ENCODE assay signal across 8 mouse cellular contexts in genomic region chr7:28919815-28920214, GRCm38 (mm10). TPM values are rescaled to one million over a fixed set of nuclear protein-coding genes. Genes with fewer than 3 reads are reported as not detected.
DNase-seq lines count a peak whose midpoint lies in the region; ATAC-seq lines count a peak whose summit lies in the region.

No protein-coding gene starts in this region.

- H3K4me3 ChIP-seq in forebrain, embryonic 10.5 days, result no peak overlapping the region

- peaks cover 74% of the 10 kb centered on the region for H3K36me3 ChIP-seq in forebrain, embryonic 10.5 days (replicated peaks)

- intact Hi-C loops in heart, postnatal 10 days (cut with DNase I), result loop anchor here (5.0 kb wide), 1 partner anchor 117 kb away; no protein-coding TSS in a partner anchor

- no peaks in the 10 kb centered on the region for H3K27me3 ChIP-seq in forebrain, embryonic 10.5 days (ENCODE audit: poor library complexity, severe bottlenecking)

- H3K4me1 ChIP-seq in forebrain, embryonic 10.5 days, result peaks cover 58% of the 10 kb centered on the region

- no peak for DNase-seq in cerebellum, adult 11 months
- peak; percentile 46 to 66 for DNase-seq in adrenal gland, postnatal 4 days (ENCODE audit: low spot score in 2 of 2)
- DNase-seq in forebrain, embryonic 10.5 days (ENCODE audit: extremely low spot score, low spot score), result no peak
- peak; percentile 90 to 92 for DNase-seq in heart, postnatal 10 days
- DNase-seq in kidney, postnatal 36 days, result peak; percentile 85 to 90
- peak; percentile 60 for DNase-seq in mesoderm, embryonic 11.5 days (ENCODE audit: low read depth, low spot score)
- peak; percentile 96 for DNase-seq in urinary bladder, postnatal 14 days (ENCODE audit: low spot score)

- H3K27ac ChIP-seq in forebrain, embryonic 10.5 days, result peak overlapping the region; percentile 60

- H3K9me3 ChIP-seq in forebrain, embryonic 10.5 days, result no peaks in the 10 kb centered on the region

- ATAC-seq in cerebellum, adult (ENCODE audit: insufficient number of reproducible peaks, low FRiP score, low TSS enrichment), result peak; percentile 50; the same call in 1 of the 2 replicates

- WGBS in forebrain, embryonic 10.5 days, result 65% methylated on average over 6 of the region's 6 CpGs

RNA-seq across cellular contexts. Expression of gene Capn12, which starts 38.6 kb away (rescaled TPM):
- total RNA-seq in adrenal gland, postnatal 4 days (2021), result under 1 TPM; 0.11 to 0.17 TPM
- polyA plus RNA-seq in forebrain, embryonic 10.5 days (2016; fragmentation: Nextera tagmentation; extraction: Ambion mirVana), result 0.21 and 0.43 TPM in 2 replicates
- under 1 TPM; 0.26 to 0.47 TPM for total RNA-seq in heart, postnatal 10 days (2021)

RNA-seq across cellular contexts. Expression of gene Actn4, which starts 42.3 kb away (rescaled TPM):
- 100 to 1,000 TPM; 220 to 242 TPM for total RNA-seq in adrenal gland, postnatal 4 days (2021)
- 235 and 255 TPM in 2 replicates for polyA plus RNA-seq in forebrain, embryonic 10.5 days (2016; fragmentation: Nextera tagmentation; extraction: Ambion mirVana)
- total RNA-seq in heart, postnatal 10 days (2021), result 100 to 1,000 TPM; 173 to 174 TPM

RNA-seq across cellular contexts. Expression of gene Lgals7, which starts 56.2 kb away (rescaled TPM):
- total RNA-seq in adrenal gland, postnatal 4 days (2021), result 1 to 10 TPM; 3.9 TPM
- 0.26 and 0.42 TPM in 2 replicates for polyA plus RNA-seq in forebrain, embryonic 10.5 days (2016; fragmentation: Nextera tagmentation; extraction: Ambion mirVana)
- total RNA-seq in heart, postnatal 10 days (2021), result 1 to 10 TPM; 2.2 to 2.8 TPM

Comparison
In these comparisons a context has a peak if more than half of its experiments do, and no peak if none do; other contexts are left out.
1. DNase-seq: peak in adrenal gland, postnatal 4 days (2 of 2), heart, postnatal 10 days (2 of 2), kidney, postnatal 36 days (2 of 2), mesoderm, embryonic 11.5 days (single experiment) and urinary bladder, postnatal 14 days (single experiment); none in cerebellum, adult 11 months (single experiment) and forebrain, embryonic 10.5 days (single experiment).